Mouse (Mus musculus): ENCODE results near the gene Gata2.

The Gata2 gene

DNA sequence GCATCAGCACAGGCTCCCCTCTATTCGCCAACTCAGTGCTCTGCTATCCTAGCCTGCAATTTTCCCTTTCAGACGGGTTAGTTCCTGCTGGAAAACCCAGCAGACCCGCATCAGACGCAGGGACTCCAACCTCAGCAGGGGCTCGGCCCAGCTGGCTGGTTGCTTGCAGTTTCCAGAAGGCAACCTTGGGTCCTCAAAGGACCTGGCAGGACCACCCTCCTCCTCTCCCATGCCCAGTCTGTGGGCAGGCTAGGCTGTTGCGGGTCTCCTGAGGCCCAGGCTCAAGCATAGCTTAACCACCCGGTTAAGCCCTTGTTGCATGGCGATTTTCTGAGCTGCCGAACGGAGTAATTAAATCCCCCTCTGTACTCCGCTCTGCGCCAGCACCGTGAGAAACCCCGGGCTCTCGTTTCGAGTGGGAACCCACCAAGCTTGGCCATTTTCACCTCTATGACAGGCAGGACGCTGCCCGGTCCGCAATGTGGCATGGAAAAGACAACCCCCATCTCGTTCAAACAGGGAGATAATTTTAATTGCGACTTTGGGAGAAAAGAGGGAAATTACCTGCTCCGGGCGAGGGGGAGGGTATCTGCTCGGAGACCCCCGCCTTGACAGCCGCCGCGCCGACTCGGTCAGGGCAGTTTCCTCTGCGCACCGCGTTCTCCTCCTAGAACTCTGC lies 2.5 kb downstream of the Gata2 start:
- DNase-seq = peak; percentile 59

DNA sequence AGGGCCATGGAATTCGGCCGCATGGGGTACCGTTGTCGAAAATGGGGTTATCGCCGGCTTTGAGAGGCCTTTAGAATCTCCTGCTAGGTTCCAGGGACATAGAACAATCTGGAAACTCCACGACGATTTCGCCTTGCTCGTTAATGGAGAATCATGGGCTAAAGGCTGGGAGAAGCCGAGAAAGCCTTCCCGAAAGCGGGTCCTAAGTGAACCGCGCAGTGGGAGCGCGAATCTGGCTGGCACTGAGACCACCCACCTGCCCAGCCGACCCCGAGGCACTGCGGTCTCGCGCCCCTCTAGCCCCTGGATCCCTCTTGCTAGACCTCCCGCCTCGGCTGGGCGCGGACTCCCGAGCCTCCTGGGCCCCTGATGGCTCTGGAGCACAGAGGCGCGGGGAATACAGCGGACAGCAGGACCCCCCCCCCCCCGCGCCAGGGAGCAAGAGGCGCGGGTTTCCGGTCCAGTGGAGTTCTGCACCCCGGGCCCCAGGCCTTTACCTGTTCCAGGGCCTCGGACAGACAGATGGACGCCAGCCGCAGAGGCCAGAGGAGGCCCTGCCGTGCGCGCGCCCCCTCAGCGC lies 3.1 kb downstream of the Gata2 start:
- DNase-seq = peak; percentile 46

DNA sequence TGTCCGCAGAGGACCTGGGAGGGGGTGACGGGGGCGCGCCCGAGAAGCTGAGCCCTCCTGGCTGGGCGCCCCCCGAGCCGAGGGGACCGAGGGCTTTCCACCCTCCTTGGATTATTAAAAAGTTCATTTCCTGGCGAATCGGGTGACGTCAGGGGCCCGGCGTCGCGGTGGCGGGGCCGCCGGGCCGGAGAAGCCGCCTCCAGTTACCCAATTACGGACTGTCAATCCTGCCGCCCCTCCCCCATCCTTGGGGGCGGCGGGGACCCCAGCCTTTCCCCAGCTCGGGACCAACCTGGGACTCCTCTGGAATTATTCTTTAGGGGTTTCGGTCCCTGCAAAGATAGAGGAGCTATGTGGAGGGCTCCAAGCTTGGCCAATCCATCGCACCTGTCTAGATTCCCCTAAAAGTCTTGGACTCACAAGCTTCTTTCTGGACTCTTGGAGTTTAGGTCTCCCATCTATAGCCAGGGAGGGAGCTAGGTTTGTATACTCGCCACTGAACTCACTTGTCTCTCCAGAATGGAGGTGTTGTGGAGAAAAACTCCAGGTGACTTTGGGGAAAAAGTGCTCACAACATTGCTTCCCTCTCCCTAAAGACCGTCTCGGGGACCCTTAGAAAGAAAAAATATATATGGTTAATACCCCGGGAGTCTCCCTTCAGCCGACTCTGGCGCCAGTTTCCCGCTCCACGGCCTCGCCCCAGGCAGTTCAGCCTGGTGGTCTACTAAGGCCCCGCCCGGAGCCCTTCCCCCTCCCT lies 3.8 kb downstream of the Gata2 start:
- peak; percentile 54 for DNase-seq

DNA sequence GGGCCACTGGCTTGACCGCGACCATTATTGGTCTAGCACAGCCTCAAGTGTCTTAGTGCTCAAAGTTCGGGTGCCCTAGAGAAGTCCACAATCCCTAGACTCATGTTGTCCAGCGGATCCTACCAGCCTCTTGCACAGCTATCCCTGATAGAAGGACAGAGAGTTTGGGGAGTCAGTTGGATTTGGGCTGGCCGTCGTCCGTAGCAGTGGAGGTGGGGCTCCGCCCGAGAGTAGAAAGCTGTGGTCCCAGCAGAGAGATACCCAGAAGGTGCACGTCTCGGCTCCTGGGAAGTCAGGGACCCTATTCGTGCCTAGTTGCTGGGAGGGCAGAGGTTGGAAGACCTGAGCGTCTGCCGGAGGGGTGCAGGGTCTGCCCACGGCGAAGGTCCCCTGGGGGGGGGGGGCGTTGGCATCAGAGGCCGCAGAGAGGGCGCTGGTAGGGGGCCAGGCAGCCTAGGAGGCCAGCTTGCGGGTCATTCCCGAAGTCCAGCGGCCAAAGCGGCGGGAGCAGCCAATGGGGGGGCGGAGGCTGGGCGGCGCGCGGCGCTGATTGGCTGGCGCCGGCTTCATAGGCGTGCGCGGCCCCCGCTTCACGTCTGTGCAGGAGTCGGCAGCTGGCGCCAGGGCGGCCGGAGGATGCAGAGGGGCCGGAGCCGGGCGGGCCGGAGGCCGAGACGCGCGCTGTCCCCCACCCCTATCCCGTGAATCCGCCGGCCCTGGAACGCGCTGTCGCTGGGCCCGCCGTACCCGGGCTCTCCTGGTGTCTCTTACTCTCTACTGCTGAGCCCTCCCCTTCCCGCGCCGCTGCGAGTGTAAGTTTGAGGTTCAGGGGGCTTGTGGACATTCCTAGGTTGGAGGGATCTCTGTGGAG lies 4.6 kb downstream of the Gata2 start:
- DNase-seq = peak; percentile 87

DNA sequence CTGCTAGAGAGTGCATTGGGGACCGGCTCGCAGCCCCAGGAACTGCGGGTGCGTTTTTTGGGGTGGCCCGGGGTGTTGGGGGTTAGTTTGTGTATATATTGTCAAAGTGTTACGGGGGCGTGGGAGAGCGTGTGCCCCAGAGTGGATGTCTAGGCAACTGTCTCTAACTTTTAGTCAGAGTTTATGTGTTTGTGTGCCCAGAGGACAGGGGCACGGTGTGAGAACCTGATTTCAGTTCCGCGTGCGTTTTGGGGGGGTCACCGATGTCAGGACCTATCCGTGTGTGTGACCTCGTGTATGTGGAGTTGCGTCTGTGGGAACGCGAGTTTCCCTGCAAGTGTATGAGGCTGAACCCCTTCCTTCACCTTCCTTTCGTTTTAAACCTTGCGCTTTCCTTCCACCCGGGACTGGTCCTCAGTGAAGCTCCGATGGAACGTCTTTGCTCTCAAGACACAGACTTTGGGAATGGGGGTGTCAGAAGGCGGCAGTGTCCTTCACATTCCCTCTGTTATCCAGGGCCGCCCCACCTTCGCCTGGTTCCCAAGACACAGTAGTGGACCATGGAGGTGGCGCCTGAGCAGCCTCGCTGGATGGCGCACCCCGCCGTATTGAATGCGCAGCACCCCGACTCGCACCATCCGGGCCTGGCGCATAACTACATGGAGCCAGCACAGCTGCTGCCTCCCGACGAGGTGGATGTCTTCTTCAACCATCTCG lies 5.5 kb downstream of the Gata2 start:
- no peak for DNase-seq

DNA sequence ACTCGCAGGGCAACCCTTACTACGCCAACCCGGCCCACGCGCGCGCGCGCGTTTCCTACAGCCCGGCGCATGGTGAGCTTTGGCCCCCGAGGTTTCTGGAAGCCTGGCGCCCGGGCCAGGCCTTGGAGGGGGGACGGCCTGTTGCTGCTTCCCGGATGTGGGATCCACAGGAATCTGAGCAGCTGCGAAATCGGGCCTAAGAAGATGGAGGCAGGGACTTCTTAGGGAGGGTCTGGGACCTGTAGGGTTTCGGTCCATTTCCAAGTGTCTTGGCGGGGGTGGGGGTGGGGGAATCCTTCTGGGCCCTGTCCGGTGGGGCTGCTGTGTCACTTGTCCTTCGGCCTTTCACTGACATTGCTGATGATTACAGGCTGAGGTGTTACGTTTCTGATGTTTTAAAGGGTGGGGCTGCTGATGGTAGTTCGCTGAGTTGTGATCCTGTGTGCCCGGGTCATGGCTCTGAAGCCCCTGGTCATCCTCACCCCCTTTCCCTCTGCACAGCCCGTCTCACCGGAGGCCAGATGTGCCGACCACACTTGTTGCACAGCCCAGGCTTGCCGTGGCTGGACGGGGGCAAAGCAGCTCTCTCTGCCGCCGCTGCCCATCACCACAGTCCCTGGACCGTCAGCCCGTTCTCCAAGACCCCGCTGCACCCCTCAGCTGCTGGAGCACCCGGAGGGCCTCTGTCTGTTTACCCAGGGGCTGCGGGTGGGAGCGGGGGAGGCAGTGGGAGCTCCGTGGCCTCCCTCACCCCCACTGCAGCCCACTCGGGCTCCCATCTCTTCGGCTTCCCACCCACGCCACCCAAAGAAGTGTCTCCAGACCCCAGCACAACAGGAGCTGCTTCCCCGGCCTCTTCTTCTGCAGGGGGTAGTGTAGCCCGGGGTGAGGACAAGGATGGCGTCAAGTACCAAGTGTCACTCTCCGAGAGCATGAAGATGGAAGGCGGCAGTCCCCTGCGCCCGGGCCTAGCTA lies 6.3 kb downstream of the Gata2 start:
- DNase-seq = no peak

DNA sequence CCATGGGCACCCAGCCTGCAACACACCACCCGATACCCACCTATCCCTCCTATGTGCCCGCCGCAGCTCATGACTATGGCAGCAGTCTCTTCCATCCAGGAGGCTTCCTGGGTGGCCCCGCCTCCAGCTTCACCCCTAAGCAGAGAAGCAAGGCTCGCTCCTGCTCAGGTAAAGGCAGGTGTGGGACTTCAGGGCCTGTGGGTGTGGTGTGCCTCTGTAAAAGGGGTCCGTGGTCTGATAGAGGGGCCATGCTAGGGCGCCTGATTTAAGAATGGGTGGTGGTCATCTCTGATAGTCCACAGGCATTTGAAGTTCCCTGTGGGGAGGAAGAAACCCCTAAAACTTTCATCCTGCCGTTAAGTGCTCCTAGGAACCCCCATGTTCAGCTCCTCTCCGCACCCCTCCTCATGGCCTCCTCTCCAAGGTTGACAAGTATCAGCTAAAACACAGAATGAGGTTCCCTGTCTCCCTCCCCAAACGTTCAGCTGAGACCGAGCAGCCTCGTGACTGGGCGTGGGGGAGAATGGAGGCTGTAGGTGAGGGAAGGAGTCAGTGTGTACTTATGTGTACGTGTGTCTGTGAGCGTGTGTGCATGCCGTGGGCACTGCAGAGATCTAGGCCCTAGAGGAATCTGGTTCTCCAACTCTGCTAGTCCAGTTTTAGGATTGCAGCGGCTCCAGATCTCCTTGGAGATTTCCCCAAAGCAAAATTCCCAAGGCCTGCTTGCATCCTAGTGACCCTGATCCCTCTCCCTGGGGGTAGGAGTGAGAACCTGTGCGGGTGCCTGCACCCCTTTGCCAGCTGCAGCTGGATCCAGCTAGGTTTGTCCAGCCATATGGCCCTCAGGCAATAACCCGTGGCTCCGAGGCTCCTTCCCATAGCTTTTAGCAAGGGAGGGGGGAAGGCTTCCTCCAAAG lies 7.3 kb downstream of the Gata2 start:
- DNase-seq = no peak

DNA sequence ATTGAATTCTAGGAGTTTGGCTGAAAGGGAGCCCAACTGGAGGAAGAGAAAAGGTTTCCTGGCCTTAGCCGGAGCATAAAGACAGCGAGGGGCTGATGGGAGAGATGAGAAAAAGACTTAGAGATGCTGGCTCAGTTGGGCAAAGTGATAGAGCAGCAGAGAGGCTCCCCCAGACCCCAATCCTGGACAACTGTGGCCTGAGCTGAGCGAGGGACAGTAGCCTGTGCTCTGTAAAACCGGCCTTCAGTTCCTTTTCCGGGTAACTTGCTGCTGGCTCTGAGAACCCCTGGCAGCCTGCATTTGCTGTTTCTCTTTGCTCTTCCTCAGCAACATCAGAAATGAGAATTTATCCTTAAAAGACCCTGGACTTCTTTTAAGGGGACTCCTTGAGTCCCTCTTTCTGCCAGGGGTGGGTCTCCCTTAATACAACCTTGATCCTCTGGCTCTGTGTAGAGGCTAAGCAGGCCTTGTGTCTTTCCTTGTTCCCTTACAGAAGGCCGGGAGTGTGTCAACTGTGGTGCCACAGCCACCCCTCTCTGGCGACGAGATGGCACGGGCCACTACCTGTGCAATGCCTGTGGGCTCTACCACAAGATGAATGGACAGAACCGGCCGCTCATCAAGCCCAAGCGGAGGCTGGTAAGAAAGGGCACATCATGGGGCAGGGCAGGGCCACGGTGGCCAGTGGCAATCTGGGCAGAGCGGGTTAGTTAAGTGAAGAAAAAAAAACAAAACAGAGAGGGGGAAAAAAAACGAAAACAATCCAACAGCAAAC lies 8.4 kb downstream of the Gata2 start:
- DNase-seq = no peak

DNA sequence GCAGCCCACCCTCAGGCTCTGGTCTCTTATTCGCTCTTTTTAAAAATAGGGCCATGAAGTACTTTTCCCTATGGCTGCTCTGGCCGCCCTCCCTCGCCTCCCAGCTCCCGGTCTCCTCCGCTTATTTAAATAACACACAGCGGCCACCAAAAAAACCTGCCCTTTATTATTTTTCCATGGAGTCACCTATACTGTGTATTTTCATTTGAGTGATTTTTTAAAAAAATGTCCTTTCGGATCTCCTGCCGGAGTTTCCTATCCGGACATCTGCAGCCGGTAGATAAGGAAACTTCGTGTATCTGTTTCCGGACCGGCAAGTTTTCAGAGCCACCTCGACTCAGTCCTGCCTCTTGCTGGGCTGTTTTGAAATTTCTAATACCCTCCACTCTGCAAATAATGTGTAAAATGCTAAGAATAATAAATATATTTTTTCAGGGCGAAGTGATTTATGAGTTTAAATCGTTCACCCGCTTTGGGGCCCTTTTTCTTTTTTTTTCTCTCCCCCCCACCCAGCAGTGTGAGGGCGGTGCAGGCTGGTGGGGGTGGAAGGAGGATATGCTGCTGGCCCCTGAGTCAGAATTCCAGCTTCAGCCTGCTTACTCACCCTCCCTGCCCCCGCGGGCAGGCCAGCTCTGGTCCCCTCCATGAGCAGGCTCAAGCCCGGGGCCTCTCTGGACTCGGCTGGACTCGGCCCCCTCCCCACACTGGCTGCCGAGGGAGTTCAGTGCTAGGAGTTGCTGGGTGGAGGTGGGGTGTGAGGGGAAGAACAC lies 9.4 kb downstream of the Gata2 start:
- no peak for DNase-seq

DNA sequence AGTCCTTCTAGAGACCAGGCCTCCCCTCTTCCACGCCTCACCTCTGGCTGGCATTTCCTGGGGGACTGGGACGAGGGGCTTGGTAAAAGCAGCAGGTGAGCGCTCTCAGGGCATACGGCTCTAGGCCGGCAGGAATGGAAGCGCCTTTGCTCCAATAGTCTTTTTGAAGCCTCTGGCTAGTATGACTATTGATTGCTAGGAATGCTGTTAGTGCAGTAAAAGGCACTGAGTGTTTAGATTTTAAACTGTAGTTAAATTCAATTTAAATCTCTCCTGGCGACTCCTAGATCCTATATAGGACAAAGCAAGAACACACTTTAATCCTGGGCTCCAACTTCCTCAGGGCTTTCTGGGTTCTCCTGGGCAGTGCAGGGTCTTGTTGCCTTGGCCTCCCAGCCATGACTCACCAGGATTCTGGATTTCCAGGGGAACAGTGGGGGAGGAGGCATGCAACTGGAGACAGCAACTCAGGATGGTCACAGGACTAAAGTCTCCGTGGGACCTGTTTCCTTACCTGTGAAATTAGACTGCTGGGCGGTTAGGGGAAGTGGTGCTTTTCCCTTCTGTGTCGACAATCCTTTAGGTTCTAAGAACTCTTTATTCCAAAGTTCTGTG lies 10.2 kb downstream of the Gata2 start:
- no peak for DNase-seq

DNA sequence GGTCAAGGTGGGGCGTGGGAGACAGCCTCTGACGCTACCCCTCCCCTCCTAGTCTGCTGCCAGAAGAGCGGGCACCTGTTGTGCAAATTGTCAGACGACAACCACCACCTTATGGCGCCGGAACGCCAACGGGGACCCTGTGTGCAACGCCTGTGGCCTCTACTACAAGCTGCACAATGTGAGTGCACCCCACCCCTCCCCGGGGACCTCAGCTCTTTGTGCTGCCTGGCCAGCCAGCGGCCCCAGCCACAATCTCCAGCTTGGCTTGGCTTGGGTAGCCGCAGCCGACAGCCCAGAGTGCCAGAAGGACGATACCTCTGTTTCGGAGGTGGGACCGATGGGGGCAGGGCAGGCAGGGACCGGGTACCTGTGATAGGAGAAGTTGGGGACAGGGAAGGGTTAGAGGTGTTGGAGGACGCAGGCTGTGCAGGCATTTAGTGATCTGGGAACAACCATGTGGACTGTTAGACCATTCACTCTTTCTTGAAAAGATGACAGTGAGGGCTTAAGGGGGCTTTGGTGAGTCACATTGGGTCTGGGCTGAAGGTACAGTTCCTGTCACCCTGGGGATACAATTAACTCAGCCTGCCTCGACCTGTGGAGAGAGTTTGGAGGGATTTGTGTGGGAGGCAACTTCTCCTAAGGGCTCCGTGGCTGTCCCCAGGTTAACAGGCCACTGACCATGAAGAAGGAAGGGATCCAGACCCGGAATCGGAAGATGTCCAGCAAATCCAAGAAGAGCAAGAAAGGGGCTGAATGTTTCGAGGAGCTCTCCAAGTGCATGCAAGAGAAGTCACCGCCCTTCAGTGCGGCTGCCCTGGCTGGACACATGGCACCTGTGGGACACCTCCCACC lies 11.1 kb downstream of the Gata2 start:
- no peak for DNase-seq

DNA sequence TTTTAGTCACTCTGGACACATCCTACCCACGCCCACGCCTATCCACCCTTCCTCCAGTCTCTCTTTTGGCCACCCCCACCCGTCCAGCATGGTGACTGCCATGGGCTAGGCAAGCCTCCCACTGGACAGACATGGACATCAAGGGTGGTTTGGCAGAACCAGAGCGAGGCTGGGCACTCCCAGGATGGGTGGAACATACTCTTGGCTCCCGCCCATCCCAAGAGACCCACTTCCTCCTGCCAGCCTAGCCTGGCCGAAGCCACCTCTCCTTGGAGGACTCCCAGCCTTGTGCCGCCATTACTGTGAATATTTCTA lies 11.7 kb downstream of the Gata2 start:
- DNase-seq = no peak

DNA sequence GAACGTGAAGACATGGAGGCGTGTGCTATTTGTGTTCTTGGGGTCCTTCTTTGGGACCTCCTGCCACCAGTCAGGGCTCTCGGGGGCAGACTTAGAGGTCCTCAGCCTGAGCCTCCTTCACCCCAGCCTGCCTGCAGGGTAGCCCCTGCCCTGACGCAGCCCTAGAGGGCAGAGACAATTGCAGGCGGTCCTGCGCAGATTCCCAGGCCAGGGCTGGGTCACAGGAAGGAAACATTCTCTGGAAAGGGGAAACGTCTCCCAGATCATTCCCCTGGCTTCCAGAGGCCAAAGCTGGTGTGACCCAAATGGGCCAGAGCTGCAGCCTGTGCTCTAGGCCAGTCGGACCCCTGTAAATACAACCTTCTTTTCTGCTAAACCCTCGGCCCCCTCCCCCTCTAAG lies 12.2 kb downstream of the Gata2 start:
- no peak for DNase-seq

DNA sequence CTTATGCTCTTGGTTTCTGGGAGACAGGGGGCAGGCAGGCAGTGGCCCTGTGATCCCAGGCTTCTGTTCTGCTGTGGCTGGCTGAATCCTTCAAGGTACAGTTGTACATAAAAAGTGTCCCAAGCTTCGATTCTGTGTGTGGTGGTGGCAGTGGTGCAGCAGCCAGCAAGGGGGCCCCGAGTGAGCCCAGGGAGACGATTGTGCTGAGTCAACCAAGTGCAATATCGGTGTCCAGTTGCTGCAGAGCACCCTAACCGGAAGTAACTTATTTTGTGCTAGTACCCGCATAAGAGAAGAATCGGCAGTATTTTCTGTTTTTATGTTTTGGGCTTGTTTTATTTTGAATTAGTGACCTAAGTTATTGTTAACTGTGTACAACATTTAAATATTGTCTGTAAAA lies 12.9 kb downstream of the Gata2 start:
- no peak for DNase-seq

DNA sequence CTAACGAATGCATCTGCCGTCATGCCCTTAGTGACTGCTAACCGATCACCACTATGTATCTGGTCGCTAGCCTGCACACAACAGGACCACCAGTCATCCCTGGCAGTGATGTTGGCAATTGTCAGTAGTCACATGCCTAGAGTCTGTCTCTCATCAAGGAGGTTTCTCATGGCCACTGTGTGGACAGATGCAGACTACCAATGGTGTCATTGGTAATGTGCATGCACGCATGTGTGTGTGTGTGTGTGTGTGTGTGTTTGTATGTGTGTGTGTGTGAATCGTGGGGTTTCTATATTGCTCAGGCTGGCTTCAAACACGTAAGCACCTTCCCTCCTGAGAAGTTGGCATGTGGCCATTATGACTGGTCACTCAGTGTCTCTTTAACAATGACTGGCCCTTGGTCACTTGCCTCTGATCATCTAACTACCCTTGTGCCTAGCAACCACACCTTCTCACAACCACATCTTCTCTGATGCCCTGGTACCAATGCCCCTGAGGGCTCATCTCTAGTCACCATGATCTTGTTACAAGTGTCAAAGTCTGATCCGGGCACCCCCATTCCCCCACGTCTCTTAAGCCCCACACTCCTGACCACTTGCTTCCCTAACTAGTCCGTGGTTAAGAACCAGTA lies 13.8 kb downstream of the Gata2 start:
- no peak for DNase-seq

DNA sequence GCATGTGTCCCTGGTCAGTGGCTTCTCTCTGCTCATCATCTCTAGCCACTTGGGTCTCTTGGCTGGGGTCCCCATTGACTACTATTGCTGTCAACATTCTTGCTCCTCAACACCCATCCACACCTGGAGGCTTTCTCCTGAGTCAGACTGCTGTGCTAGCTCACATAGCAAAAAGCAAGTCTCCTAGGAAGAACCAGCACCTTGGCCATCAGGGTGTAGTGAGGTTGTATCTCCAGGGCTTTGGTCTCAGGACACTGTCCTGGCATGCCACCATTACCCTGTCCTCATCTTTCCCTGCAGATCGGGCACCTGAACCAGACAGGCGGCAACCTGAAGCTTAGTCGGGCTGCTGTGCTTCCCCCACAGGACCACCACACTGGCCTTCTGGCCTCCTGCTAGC lies 14.6 kb downstream of the Gata2 start:
- DNase-seq = no peak

DNA sequence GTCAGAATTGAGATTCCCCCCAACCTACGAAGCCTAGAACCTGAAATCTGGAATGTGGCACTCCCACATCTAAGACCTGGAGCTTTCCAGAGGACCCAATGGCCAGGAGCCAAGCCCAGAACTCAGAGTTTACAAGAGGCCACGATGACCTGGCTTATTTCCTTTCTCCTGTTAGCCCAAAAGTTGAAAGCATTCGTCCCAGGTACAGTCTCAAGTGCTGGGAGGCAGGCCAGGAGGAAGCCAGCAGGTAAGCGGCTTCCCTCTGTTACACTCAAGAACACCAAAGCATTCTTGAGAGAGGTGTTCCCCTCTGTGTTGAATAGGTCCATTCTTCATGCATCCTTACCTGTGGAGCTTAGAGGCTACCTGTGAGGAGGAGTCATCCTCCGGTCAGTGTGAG lies 15.8 kb downstream of the Gata2 start:
- no peak for DNase-seq
